Mouse (Mus musculus): ENCODE results near the gene Enpep. TPM values are rescaled to one million over a fixed set of nuclear protein-coding genes. Genes with fewer than 3 reads are reported as not detected.

Gene Enpep
- polyA plus RNA-seq, 1 experiment = 1.7 TPM

DNA sequence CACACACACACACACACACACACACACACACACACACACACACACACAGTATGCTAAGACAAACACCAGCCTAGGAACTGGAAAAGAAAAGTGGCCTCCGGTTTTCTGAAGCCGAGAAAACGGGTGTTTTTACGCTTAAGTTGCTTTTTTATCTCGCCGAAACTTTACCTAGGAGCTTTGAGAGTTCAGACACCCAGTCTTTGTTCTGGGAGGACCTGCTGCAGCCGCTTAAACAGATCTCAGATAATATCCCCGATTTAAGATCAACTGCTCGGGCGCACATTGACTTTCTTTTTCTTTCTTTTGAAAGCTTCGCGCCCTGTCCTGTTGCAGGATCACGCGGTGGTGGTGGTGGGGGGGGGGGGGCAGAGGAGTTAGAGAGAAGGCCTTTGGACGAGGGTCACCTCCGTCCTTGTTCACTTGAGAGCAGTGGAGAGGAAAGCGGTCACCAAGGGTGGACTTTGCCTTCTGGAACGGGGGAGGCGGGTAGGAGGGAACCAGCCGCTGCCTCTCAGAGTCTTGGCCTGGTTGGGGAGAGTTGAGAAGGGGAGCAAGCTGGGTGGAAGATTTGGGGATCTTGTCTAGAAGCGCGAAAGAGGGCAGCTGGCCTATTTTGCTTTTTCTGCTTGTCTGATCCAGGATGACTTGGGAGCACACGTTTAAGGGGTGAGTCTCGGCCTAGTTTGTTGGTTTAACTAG is 111.7 kb downstream of the Enpep start:
- peak; percentile 33 for DNase-seq (ENCODE audit: low read depth)
- TF ChIP-seq POLR2A (IDR thresholded peaks at IDR 0.05; ENCODE audit: borderline replicate concordance, extremely low read depth, insufficient read depth, insufficient read length, poor library complexity, severe bottlenecking) = no peak
- TF ChIP-seq CTCF (IDR thresholded peaks at IDR 0.05; ENCODE audit: borderline replicate concordance, extremely low read depth, insufficient read depth, insufficient read length) = no peak

DNA sequence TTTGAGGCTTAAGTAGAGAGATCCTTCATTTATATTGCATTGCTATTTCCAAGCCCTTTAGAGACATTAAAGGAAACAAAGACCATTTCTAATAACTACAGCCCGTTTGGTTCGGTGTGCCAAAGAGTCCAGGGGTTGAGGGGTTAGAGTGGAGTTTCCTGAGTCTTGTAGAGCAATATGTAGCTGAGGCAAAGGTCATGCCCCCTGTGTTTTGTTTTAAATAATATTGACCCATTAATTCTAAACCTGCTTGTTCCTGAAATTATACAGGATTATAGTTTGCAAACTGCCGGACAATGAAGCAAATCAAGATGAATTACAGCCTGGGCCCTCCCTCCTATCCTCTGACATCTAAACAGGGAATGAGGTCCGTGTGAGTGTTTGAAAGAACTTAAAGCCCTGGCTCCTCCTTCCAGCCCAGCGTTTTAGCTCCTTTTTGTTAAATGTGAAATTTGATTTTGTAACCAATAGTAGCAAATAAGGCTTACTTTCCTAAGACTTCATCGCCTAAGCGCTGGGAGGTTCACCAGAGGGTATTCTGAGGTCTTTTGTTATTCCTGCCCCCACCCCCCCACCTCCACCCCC is 112.3 kb downstream of the Enpep start:
- DNase-seq (ENCODE audit: low read depth) = peak; percentile 45
- TF ChIP-seq CTCF (IDR thresholded peaks at IDR 0.05; ENCODE audit: borderline replicate concordance, extremely low read depth, insufficient read depth, insufficient read length) = no peak
- no peak for TF ChIP-seq POLR2A (IDR thresholded peaks at IDR 0.05; ENCODE audit: borderline replicate concordance, extremely low read depth, insufficient read depth, insufficient read length, poor library complexity, severe bottlenecking)

Other genes starting within 250 kb of the Enpep start
- gene Pitx2, start 132.8 kb downstream of the Enpep start, polyA plus RNA-seq (2012; rRNA removed) = 17.2 and 18.6 TPM in 2 replicates
- 30.9 and 32.2 TPM in 2 replicates for gene Elovl6, start 199.6 kb upstream of the Enpep start, polyA plus RNA-seq (2012; rRNA removed)